Mouse (Mus musculus) frontal cortex, postnatal 10 days (tissue): ENCODE results near the gene Cog4.
A peak's percentile ranks its signal among the peaks of the same experiment; 100 is the strongest.

Experiments
- DNase-seq, 2 experiments: peaks; one replicate each; pipeline ENCODE4 v3.0.0; 2022; ENCODE audit warnings: low spot score in 2 of 2, mixed read lengths in 1 of 2

Gene Cog4

DNA sequence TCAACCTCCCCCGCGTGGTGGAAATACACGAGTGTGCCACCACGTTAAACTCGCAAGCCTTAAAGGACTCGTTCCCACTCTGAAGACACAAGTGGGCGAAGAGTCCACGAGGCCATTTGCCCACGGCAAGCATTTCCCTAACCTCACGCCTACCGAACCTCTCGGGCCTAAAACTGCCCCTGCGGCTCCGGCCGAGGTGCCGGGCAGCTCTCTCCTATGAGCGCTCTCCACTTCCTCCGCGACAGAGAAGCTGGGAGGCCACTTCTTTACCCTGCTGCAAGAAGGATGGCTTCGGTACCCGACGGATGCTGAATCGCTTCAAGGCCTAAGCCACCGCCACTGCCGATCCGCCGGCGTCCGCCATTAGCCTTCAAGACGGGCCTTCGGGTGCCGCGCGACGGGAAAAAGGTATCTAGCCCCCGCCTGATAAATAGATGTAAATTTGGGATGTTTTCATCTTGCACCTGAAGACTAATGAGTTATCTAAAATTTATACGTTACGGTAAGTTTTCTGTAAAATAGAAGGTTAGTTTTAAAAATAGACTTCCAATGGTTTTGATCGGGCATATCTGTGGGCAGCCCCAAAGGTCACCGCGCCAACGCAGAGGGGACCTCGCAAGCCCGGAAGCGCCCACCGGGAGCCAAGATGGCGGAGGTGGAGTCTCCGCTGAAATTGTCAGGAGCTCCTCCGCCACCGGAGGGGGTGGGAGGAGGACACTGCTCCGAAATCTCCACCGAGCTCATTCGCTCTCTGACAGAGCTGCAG, at the start of gene Cog4, which contains the start of gene Sf3b3:
TSS of gene Cog4 (plus strand) at position 196 of the 766 bp plus-strand sequence.
TSS of gene Sf3b3 (minus strand) at position 383 of the 766 bp plus-strand sequence.
- DNase-seq, result peak; percentile 71 to 80

DNA sequence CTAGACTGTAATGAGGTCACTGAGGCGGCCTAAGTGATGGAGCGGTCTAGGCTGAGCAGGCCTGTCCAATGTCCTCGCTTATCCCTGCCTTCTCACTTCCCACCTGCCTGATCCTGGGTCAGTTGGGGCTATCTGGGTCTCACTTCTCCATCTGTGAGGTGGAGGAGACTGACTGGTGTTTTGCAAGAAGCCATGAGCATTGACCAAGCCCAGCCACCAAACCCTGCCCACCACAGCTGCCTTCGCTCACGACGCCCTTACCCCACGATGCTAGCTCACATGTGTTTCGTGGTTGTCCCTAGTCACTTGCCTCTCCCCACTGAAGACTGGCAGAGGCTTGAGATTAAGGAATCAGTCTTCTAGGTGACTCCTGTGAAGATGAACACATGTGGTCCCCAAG, 49.3 kb upstream of the Cog4 start:
- DNase-seq, result no peak

DNA sequence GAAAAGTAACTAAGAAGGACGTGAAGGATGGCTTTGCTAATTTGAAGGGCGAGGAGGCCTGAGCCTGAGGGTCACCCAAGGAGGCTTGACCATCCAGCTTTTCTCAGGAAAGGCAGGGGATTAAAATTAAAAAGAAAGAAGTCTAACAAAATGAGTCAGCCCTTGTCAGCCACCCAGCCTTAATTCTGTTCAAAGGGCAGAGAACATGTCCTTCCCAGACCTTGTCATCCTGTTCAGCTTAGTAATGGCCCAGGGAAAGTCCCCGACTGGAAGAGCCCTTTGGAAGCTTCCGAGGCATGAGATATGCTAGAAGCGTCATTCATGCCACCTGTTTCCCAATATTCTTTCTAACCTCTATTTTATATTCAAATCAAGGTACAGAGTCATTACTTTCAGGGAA, 43.4 kb upstream of the Cog4 start:
- DNase-seq, result no peak

DNA sequence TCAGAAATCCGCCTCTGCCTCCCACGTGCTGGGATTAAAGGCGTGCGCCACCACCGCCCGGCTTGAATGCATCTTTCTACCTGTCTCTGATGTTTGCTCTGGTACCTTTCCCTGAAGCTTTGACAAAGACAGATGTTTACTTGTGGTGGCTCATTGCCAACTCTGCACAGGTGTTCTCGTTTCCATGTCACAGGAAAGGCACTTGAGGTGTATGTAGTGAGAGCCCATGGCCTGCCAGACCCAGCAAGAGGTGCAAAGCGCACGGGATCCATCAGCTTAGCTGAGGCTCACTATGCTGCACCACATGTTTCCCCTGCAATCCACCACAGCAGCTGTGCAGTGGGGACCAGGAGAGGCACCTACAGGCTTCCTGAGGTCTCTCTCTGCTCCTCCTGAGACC, 42.5 kb upstream of the Cog4 start:
- DNase-seq, result no peak

DNA sequence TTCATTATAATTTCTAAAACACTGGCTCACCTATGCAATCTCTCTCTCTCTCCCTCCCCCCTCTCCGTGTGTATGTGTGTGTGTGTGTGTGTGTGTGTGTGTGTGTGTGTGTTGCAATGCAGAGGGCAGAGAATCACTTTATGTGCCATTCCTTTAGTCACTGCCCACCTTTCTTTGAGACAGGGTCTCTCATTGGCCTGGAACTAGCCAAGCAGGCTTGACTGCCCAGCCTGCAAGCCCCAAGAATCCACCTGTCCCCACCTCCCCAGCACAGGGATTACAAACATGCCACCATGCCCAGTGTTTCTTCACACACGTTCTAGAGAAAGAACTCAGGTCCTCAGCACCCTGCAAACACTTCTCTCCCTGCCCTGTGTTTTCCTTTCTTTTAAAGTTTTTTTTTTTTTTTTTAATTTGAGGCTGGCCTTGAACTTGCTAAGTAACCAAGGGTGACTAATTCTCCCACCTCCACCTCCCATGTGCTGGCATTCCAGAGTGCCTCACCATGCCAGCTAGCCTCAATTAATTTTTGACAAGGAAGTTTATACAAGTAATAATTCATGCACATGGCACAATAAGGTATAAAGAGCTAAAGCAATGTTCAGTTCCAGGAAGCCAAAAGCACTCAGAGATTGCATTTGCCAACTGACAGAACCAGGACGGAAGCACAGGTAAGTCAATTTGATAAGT, 41.4 kb upstream of the Cog4 start:
- DNase-seq, result no peak

DNA sequence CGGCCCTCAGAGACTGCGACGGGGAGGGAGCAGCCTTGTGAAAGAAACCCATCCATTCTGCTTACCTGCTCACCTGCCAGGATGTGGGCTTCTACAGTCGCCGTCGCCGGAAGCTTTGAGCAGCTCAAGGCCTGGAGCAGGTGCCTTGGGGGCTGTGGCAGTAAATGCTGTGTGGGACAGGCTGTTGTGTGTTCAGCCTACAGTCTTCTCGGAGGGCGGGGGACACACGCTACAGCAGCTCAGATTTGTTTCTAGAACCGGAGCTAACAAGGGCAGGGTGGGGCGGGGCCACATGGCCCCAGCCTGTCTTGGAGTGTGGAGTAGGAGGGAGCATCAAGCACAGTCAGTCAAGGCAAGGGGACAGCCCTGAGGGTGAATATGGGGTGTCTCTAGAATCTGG, 40.7 kb upstream of the Cog4 start, which contains the start of gene Il34:
TSS of gene Il34 (minus strand) at position 256 of the 400 bp plus-strand sequence.
- no peak for DNase-seq

DNA sequence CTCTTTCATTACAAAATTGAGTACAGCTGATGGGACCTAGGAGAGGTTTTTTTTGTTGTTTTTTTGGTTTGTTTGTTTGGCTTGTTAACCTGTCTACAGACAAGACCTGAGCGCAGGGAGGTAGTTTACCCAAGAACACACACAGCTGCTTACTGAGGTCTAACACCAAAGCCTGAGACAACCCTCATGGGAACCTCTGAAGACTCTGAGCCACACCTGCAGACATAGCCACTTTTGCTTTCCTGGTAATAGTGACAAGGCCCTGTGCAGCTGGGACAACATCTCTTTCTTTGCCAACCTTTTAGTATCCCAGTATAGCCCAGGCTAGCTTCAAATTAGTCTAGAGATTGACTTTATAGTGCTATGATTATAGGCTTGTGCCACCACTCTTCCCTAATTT, 40.3 kb upstream of the Cog4 start:
- no peak for DNase-seq

DNA sequence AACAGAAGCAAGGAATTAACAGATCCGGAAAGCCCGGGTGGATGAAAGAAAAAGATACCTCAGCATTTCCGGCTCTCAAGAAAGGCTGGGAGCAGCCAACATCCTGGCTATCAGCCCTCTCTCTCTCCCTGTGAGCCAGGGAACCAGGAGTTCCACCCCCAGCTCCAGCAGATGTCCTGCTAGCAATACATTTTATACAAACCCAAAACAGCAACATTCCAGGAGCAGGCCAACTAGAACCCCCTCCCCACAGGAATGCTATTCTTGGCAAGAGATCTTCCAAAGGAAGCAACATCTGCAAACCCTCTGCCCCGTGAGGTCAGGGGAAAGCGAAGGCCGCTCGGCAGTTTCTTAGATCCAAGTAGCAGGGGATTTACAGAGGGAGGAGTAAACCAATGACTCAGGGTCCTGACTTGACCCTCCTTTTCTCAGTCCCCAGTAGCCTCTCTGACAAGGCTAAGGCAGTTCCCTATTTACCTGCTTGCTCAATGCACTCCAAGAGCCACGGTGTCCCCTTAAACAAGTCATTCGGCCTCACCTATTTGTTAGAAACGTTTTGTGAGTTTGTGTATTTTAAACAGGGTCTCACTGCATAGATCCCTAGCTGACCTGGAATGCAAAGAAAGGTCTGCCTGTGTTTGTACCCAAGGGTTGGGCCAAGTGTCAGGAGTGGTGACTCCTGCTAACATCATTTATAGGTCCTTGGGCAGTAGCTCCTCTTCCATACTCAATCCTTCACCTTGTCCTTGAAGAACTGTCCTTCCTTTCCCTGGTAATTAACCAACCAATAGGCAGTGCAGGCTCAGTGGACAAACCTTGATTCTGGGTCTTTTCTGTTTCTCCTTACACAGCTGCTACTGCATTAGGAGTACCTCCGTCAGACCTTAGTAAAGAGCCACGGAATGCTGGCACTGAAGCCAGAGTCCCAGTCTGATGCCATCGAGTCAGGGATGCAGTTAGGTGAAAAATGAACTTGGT, 37.6 kb upstream of the Cog4 start:
- DNase-seq, result peak in 1 of 2 experiments; percentile 27

DNA sequence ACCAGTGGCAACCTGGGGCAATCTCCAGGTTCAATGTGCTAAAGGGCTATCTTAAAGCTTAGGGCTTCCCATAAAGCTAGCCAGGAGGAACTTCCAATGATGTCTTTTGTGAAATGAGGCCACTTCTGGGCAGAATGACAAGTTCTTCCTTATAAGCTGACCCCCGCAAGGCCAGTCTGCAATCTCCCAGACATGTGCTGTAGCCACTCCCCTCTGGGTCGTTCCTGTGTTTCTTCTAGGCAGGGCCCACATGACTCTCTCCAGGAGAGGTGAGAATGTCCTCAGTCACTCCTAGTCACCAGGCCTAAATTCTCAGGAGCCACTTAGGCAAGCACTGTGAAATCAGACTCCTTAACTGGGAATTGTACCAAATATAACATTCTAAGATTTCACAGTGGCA, 36.6 kb upstream of the Cog4 start:
- no peak for DNase-seq

DNA sequence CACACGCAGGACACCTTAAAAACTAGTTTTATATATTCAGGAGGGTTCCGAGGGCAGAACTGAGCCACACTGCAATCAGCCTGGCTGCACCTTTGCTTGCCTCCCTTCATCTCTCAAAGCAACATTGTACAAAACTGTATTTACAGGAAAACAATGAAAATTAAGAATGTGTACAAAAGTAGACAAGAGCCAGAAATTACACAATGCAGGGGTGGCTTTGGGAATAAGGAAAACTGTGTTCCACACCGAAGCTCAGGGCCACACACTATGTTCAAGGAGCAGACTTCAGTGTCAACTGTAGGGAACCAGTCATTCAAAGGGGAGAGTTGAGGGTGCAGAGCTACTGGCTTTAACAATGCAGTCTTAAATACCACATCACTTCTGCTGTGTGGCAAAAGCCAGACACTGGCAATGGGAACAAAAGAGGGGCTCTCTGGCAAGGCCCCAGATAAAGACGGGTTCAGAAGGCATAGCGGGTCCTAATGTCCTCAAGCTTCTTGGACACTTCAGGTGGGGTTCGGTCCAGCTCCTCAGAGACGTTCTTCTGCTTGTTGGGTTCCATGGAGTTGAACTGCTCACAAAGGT, 35.8 kb upstream of the Cog4 start:
- DNase-seq, result no peak

DNA sequence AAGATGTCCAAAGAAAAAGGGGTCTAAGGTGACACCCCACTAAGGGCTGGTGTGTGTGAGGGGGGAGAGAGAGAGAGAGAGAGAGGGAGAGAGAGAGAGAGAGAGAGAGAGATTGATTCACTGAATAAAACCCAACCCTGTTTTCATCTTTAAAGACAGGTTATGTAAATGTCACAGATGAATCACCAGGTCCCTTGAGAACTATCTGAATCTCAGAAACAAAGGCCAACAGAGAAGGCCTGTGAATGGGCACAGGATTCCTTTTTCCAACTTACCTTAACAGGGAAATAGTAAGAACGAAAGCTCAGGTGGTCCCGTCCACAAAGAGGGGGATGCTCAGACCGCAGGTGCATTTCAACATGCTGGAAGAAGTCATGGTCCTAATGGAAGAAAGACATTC, 35.3 kb upstream of the Cog4 start:
- DNase-seq, result no peak

DNA sequence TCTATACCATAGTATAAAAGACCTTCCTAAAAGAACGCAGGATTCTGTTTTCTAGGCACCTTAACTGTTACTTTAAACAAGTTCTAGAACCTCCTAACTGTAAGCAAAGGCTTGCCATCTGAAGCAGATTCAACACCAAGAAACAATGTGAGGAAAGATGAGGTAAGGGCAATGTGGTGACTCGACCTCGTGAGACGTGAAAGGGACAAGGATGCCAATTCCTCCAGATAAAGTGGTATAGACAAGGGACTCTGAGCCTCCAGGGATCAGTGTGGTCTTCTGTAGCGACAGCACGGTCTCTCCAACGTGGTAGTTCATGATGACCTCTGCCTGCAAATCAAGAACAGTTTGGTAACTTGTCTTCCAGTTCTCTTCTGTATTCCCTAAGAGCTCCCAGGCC, 34.6 kb upstream of the Cog4 start:
- DNase-seq, result no peak

DNA sequence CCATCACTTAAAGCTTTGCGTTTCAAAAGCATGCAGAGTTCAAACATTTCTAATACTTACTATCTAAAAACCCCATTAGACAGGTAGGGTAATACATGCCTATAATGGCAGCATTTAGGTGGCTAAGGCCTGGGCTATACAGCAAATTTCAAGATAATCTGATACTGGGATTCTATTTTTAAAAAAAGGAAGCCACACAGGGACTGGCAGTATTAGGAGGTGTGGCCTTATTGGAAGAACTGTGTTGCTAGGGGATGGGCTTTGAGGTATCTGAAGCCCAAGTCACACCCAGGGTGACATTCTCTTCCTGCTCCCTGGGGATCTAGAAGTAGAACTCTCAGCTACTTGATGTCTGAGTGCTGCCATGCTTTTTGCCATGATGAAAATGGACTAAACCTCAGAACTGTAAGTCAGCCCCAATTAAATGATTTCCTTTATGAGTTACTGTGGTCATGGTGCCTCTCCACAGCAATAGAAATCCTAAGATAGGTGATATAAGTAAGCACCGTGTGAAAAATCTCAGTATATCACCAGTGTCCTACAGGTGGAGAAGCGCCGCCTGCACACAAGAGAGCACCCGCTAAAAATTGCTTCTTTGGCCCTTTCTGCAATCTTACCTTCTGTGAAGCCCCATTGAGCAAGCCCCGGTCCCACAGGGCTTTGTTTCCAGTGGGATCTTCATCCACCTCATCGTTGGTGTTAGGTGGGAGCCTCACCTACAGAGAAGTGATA, 33.9 kb upstream of the Cog4 start:
- no peak for DNase-seq

DNA sequence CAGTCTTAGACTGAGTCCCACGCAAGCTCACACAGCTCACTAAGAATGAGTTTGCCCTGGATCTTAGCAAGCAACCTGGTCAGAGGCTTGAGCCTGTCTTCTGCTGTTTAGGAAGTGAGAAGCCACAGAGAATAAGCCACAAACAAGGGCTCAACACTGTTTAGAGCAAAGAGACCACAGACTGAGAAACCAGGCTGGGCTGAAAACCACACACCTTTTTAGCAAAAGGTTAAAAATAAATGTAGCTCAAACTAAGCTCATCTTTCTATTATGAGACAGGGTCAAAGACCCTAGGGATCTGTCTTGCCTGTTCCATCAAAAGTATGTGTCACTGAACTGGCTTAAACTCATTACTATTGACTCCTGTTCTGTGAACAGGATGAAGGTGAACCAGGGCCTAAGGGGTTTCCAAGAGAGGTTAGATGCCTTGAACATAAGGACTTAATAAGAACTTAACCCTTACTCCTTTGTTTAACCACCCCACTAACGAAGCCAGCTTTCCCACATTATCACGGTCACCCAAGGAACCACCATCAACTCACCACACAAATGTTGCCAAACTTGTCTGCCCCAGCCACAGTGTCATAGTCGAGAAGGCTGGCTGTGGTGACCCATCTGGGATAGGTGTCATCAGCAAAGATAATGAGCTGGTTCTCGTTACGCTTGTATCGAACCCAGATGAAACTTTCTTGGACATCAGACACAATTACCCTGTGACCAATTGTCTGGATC, 33.2 kb upstream of the Cog4 start:
- DNase-seq, result no peak

DNA sequence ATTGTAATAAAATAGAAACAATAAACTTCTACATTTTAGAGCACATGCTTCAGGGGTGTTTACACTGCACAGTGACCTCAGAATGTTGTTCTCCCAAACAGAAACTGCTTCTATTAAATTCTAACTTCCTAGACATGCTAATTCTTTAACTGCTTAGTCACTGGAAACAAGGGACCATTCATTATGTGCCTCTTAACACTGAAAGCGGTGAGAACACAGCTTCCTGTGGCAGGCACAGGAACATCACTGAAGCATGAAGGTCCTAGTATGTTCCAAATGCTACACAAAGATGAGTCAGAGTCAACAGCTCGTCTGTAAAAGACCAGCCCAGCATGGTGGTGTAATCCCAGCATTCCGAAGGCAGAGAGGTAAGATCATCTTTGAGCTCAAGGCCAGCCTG, 31.1 kb upstream of the Cog4 start:
- no peak for DNase-seq

DNA sequence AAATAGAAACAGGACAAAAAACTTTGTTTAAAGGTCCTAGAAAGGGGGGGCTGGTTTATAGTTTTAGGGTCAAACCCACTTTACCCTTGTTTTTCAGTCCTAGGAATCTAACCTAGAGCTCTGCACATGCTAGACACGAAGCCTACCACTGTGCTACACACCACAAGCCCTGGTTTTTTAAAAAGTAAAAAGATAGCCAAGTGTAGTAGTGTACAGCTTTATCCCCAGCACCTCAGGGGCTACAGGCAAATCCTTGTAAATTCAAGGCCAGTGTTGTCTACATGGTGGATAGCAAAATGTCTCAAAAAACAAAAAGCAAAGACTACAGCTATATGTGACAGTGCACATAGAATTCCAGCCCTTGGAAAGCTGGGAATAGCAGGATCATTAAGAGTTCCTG, 29.4 kb upstream of the Cog4 start:
- no peak for DNase-seq

DNA sequence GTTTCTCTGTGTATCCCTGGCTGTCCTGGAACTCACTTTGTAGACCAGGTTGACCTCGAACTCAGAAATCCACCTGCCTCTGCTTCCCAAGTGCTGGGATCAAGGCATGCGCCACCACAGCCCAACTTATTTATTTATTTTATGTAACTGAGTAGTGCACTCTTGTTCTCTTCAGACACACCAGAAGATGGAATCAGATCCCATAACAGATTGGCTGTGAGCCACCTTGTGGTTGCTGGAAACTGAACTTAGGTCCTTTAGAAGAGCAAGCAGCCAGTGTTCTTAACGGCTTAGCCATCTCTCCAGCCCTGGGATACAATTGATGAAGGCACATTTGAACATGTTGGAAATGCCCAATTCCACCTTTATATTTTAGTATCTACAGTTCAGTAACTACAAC, 27.8 kb upstream of the Cog4 start:
- no peak for DNase-seq

DNA sequence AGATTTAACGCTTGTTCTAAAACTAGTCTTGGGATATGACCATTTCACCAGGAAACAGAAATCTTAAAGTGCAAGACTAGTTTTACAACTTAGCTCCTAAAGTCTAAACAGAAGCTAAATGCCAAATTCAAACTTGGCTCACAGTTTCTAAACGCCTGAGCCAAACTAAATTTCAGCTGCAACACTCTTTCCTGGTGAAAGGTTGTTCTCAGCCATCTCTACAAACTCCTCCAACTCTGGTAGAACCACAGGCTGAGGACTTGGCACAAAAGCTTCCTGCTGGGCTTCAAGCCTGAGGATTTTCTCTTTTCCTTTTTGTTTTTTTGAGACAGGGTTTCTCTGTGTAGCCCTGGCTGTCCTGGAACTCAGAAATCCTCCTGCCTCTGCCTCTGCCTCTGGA, 26.1 kb upstream of the Cog4 start:
- DNase-seq, result no peak

DNA sequence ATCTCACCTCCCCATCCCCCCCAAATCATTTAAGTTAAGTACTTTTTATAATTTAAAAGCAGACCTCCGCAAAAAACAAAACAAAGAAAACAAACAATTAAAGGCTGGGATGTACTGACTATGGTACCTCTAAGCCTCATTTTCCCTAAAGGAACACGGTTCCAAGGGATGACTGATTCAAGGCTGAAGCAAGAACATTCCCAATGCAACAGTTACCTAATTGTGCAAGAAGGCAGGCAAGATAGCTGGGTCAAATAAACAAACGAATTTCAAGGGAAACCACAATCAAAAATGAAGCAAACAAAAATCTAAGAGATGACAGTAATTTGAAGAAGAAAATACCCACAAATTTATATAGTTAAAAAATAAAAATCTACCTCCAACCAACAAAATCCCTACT, 24.4 kb upstream of the Cog4 start:
- no peak for DNase-seq

DNA sequence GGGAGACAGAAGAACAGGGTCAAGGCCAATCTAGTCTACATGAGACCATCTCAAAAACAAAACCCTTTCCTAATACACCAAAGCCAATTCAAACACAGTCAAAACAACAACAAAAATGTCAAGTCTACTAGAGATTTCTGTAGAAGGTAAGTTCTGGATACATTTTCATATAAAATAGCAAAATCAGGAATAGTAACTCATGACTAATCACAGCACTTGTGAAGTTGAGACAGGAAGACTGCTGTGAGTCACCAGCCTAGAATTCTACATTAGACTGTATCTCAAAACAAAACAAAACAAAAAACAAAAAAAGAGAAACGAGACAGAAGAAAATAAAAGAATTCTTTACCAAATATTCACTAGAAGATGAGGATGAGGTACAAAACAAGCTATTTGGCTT, 21.5 kb upstream of the Cog4 start:
- no peak for DNase-seq
